Mouse (Mus musculus) midbrain, embryonic 16.5 days (tissue): Measurements from ENCODE around the gene Vrk2. TPM values are rescaled to one million over a fixed set of nuclear protein-coding genes. Genes with fewer than 3 reads are reported as not detected.

Experiments
- ATAC-seq: fragments of 200-750 bp; cut with Nextera tagmentation; 2 replicates; pipeline ENCODE4 v1.8.0; 2017; ENCODE audit warnings: moderate TSS enrichment
- H3K27ac ChIP-seq: fragments of 300-500 bp; sonication (generic); 2 replicates; pipeline ENCODE4 v1.5.1; 2014; ENCODE audit warnings: mild to moderate bottlenecking, low read length, mixed read lengths
- H3K27me3 ChIP-seq: fragments of 300-500 bp; sonication (generic); 2 replicates; pipeline ENCODE4 v1.6.1; 2014; ENCODE audit warnings: low read depth, low read length, mixed read lengths; ENCODE audit not compliant: control insufficient read depth, insufficient read depth
- H3K36me3 ChIP-seq: fragments of 300-500 bp; sonication (generic); 2 replicates; pipeline ENCODE4 v1.6.1; 2014; ENCODE audit warnings: mild to moderate bottlenecking, low read length, moderate library complexity, mixed read lengths; ENCODE audit not compliant: control insufficient read depth, insufficient read depth
- H3K4me1 ChIP-seq: fragments of 300-500 bp; sonication (generic); 2 replicates; pipeline ENCODE4 v1.6.1; 2014; ENCODE audit warnings: mild to moderate bottlenecking, low read length, mixed read lengths; ENCODE audit not compliant: control insufficient read depth, insufficient read depth
- H3K4me2 ChIP-seq: fragments of 300-500 bp; sonication (generic); 2 replicates; pipeline ENCODE4 v1.6.1; 2014; ENCODE audit warnings: mild to moderate bottlenecking, low read length, mixed read lengths
- H3K4me3 ChIP-seq: fragments of 300-500 bp; sonication (generic); 2 replicates; pipeline ENCODE4 v1.5.1; 2014; ENCODE audit warnings: low read depth, mild to moderate bottlenecking, low read length, moderate library complexity, mixed read lengths
- H3K9ac ChIP-seq: fragments of 300-500 bp; sonication (generic); 2 replicates; pipeline ENCODE4 v1.6.1; 2014; ENCODE audit warnings: low read depth, low read length, mixed read lengths
- H3K9me3 ChIP-seq: fragments of 300-500 bp; sonication (generic); replicated peaks from 2 replicates; pipeline ENCODE4 v1.6.1; 2014; ENCODE audit warnings: mild to moderate bottlenecking, low read length, mixed read lengths; ENCODE audit not compliant: control insufficient read depth, poor library complexity, severe bottlenecking
- WGBS: fragments of 180-500 bp; shearing (Covaris S2); extraction: QIAGEN DNeasy Blood & Tissue Kit; methylation state at CpG from one replicate; pipeline ENCODE4 v1.1.7; 2014; 5-methylcytosine and 5-hydroxymethylcytosine counted together
- polyA plus RNA-seq: library from polyadenylated mRNA; unstranded; fragments of >200 nt; fragmentation: Nextera tagmentation; extraction: Ambion mirVana; gene quantifications from 2 replicates; pipeline ENCODE4 v1.2.1, GENCODE M21; 2015

The Vrk2 gene
- polyA plus RNA-seq, 1 experiment from 2014 or later = 2.7 TPM

DNA sequence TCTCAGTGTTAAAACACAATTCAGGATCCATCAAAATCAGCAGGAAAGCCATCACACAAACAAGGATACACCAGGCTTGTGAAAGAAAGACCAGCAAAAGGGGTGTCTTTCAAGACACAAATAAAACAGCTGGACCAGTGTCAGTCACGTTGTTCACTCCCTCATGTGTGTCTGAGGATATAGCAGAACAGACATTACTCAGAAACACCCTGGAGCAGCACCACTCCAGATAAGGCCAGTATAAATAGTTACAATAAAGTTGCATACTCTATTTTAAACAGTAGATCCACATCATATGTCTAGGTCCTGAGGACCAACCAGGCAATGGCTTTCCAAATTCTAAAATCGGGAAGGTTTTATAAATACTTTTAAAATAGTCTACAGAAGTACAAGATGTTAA lies 77.7 kb downstream of the Vrk2 start:
- no peak for ATAC-seq
- WGBS = 73% methylated on average over 2 of the region's 2 CpGs

DNA sequence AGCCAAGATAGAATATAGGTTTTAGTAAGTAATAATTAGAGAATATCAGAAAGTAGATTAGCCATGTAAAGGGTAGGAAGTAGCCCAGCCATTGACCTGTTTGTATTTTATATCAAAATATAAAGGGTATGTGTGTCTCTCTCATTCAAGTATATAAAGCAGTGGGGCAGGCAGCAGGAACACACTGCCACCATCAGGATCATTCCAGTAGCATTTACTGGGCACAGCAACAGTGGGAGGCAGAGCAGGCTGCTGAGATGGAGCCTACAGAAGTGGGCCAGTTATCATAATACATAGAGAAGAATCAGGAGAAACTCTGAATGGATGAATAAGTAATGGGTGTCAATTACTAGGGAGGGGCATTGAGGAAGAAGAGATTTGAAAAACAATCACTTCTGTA lies 80.1 kb downstream of the Vrk2 start:
- ATAC-seq = no peak
- H3K4me1 ChIP-seq = no peaks in the 10 kb centered on the region

More for the DNA sequence above, 77.7 kb downstream of the Vrk2 start:
- Histone ChIP-seq H3K27ac (no peak overlapping the region), H3K27me3 (no peaks in the 10 kb centered on the region), H3K9ac (no peak overlapping the region), H3K36me3 (no peaks in the 10 kb centered on the region), H3K4me2 (no peak overlapping the region), H3K4me1 (no peaks in the 10 kb centered on the region), H3K4me3 (no peak overlapping the region), H3K9me3 (no peaks in the 10 kb centered on the region)

DNA sequence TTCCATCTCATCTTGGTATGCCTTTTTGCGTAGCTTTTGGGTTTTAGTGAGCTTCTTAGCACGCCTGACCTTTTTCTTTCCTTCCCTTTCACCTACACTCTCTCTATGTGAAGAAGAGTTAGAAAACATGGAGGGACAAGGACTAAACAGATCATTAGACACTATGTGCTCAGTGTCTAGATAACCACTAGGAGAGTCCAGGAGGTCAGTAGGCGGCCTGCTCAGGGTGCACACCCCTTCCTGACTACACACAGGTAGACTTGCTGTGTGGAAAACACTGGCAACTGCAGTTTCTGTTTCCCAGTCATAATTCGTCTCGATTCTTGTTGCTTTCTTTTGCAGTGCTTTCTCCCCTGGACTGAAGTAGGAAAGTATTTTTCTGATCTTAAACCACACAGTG lies 97.8 kb downstream of the Vrk2 start:
- Histone ChIP-seq H3K27ac (no peak overlapping the region; the same call in 1 of the 2 replicates), H3K4me3 (no peak overlapping the region), H3K4me2 (no peak overlapping the region), H3K9me3 (no peaks in the 10 kb centered on the region), H3K36me3 (no peaks in the 10 kb centered on the region), H3K9ac (no peak overlapping the region), H3K4me1 (no peaks in the 10 kb centered on the region), H3K27me3 (no peaks in the 10 kb centered on the region)
- WGBS = 89% methylated on average over 5 of the region's 5 CpGs
- ATAC-seq = no peak

More for the DNA sequence above, 80.1 kb downstream of the Vrk2 start:
- Histone ChIP-seq H3K9ac (no peak overlapping the region), H3K27ac (no peak overlapping the region), H3K9me3 (no peaks in the 10 kb centered on the region), H3K4me2 (no peak overlapping the region), H3K4me3 (no peak overlapping the region), H3K27me3 (no peaks in the 10 kb centered on the region), H3K36me3 (no peaks in the 10 kb centered on the region)

DNA sequence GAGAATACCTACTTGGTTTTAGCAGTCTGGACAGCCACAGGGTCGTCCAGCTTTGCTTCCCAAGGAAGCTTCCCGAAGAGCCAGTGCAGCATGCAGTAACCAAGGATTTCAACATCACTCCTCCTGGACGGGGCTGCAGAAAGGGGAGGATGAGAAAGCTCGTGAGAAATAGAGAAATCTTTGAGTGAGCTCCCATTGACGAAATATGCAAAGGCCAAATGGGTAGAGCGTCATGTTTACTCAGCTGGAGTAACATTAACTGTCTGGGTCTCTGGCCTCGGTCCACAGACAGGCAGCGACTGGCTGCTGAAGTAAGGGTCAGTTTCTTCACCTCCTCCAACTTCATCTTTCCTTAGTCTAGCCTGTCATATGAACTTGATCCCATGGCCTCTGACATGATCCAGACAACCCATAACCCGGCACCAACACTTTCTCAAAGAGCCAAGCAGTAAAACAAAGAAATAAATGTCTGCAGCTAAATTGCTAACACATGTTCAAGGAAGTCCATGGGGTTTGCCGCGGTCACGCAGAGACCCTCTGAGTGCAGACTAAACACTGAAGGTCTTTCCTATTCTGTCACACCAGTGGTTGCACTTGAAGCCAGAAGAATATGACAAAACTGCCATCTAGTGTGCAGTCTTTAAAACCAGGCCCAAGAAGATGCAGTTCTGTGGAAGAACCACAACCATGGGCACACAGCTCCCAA lies 103.9 kb downstream of the Vrk2 start:
- peak; percentile 88 for ATAC-seq
- no peaks in the 10 kb centered on the region for H3K9me3 ChIP-seq
- H3K36me3 ChIP-seq = no peaks in the 10 kb centered on the region
- WGBS = 71% methylated on average over 12 of the region's 12 CpGs
- no peak overlapping the region for H3K9ac ChIP-seq
- H3K27ac ChIP-seq = no peak overlapping the region
- no peak overlapping the region for H3K4me2 ChIP-seq
- H3K4me3 ChIP-seq = no peak overlapping the region
- H3K4me1 ChIP-seq = no peaks in the 10 kb centered on the region
- H3K27me3 ChIP-seq = no peaks in the 10 kb centered on the region

DNA sequence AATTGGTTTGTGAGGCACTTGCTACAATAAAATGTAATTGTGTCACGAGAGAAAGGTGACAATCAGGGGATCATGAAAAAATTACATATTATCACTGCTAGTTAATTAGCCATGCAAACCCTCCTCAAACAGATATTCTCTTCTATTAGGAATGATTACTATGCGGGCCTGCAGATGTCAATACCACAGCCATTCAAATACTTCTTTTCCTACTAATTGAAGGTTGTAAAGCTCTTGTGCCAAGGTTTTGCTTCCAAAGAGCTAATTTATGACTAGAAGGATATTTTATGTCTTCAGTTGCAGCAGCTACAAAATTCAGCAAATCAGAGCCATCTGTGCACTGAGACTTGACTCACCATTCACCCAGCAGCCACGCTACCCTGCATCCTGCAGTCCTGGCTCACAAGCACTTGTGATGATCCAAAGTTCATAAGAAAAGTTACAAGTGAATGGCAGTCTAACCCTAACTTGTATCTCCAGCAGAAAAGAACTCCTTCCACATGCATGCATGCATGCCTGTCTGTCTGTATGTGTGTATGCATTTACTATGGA lies 112.0 kb downstream of the Vrk2 start:
- no peaks in the 10 kb centered on the region for H3K27me3 ChIP-seq
- H3K4me2 ChIP-seq = no peak overlapping the region
- H3K36me3 ChIP-seq = no peaks in the 10 kb centered on the region
- WGBS = 78% methylated on average over 3 of the region's 3 CpGs
- no peak overlapping the region for H3K9ac ChIP-seq
- H3K4me3 ChIP-seq = no peak overlapping the region
- no peak for ATAC-seq
- H3K27ac ChIP-seq = no peak overlapping the region
- H3K4me1 ChIP-seq = no peaks in the 10 kb centered on the region
- H3K9me3 ChIP-seq = no peaks in the 10 kb centered on the region

DNA sequence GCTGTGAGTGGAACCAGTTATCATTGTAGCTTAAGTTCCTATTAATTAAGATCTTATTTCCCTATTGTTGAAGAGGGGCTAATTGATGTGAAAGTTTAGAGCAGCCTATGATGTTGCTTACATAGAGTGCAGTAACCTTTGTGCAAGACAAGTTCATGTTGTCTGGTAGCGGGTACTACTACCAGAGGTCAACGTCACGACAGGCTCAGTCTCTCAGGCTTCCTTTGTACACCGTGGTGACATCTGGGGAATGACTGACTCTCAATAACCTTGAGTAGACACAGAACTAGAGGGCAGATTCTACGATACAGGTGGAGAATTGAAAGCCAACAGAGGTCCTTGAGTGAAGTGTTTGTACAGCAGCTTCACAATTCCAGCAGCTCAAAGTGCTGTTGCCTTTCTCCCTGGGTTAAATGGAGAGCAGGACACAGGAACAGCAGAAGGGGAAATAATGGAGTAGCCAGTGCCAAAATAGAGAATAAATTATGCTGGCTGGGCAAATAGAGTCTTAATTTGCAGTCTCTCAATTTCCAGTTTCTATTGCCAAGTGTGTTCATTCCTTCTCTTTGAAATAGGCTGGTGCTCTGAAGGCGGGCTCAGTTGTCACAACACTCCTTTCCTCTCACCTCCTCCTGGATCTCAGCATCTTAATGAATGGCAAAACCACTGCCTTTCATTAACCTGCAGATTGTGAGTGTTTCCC lies 116.6 kb downstream of the Vrk2 start:
- 84% methylated on average over 6 of the region's 6 CpGs for WGBS
- Histone ChIP-seq H3K9me3 (no peaks in the 10 kb centered on the region), H3K27me3 (no peaks in the 10 kb centered on the region), H3K4me3 (no peak overlapping the region), H3K4me2 (no peak overlapping the region), H3K36me3 (no peaks in the 10 kb centered on the region), H3K9ac (no peak overlapping the region), H3K27ac (no peak overlapping the region), H3K4me1 (no peaks in the 10 kb centered on the region)
- no peak for ATAC-seq

DNA sequence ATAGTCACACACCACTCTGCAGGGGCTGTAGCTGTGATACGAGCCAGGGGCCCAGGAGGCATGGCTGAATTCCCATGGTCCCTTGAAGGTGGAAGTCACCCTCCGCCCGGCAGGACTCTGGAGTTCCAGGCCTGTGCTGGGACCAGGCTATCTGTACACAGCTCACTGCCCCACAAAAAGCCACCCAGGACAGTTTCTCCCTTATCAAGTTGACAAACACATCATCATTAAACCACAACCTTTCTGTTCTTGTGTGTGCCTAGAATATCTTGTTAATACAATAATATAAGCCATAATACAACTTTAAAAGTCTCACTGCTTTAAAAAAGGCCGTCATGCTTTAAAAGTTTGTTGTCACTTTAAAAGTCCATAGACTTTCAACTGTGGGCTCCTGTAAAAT lies 139.7 kb downstream of the Vrk2 start:
- no peak overlapping the region for H3K9ac ChIP-seq
- no peaks in the 10 kb centered on the region for H3K27me3 ChIP-seq
- 89% methylated on average over 4 of the region's 4 CpGs for WGBS

DNA sequence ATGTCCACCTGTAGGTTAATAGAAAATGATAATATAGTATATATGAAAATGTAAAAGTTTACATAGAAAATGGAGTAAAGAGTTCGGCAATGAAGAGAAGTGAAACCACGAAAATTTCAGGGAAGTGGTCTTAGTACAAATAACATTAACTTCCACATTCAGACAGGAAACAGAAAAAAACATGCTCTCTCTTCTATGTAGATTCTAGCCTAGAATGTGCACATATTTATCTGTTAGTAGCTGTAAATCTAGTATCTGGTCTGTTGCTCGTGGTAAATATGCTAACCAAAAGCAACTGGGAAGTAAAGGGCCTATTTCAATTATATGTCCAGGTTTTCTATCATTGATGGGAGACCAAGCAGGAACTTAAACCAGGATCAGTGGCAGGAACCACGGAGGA lies 141.1 kb downstream of the Vrk2 start:
- H3K4me3 ChIP-seq = no peak overlapping the region
- H3K27me3 ChIP-seq = no peaks in the 10 kb centered on the region
- no peak overlapping the region for H3K4me2 ChIP-seq
- H3K27ac ChIP-seq = no peak overlapping the region
- 94% methylated on average over 4 of the region's 4 CpGs for WGBS
- H3K4me1 ChIP-seq = no peaks in the 10 kb centered on the region
- H3K9ac ChIP-seq = no peak overlapping the region
- no peaks in the 10 kb centered on the region for H3K9me3 ChIP-seq
- no peaks in the 10 kb centered on the region for H3K36me3 ChIP-seq
- ATAC-seq = no peak

More for the DNA sequence above, 139.7 kb downstream of the Vrk2 start:
- no peaks in the 10 kb centered on the region for H3K36me3 ChIP-seq
- no peaks in the 10 kb centered on the region for H3K4me1 ChIP-seq
- H3K27ac ChIP-seq = no peak overlapping the region
- ATAC-seq = no peak
- H3K4me2 ChIP-seq = no peak overlapping the region
- no peaks in the 10 kb centered on the region for H3K9me3 ChIP-seq
- no peak overlapping the region for H3K4me3 ChIP-seq

DNA sequence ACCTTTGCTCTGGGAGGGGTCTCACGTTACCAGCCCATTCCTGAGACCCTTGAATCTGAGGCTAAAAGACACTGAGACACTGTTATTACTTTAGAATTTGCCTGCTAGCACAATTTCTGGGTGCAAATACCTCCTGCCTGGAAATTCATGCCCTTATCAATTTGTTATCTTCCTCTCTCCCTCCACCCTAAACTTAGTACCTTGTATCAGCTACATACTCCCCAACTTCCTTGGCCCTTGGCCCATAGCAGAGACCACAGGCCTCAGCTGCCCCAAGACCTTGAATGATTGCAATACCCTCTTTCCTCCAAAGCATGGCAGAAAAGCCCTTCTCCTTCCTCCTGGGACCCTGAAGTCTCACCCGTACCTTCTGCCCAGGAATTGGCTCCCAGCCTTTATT lies 142.6 kb downstream of the Vrk2 start:
- H3K27me3 ChIP-seq = no peaks in the 10 kb centered on the region
- H3K9me3 ChIP-seq = no peaks in the 10 kb centered on the region
- H3K4me1 ChIP-seq = no peaks in the 10 kb centered on the region
- no peak overlapping the region for H3K4me3 ChIP-seq
- no peak overlapping the region for H3K9ac ChIP-seq
- no peaks in the 10 kb centered on the region for H3K36me3 ChIP-seq
- no peak overlapping the region for H3K4me2 ChIP-seq
- no peak overlapping the region for H3K27ac ChIP-seq
- ATAC-seq = no peak
- 82% methylated on average over 2 of the region's 2 CpGs for WGBS
